Mouse (Mus musculus): ENCODE data around the gene 1190007I07Rik. TPM values are rescaled to one million over a fixed set of nuclear protein-coding genes. Genes with fewer than 3 reads are reported as not detected.
"Not testable (repeated sequence)": the region's sequence is repeated elsewhere in the genome, so short reads cannot be mapped to it uniquely, and the experiment has no call there.

1190007I07Rik gene
- polyA plus RNA-seq, 1 experiment from 2014 or later, result 44.9 TPM

- no peak overlapping the region for H3K4me3 ChIP-seq (ENCODE audit: control insufficient read depth in 1 of 2, insufficient read depth in 1 of 2, low read depth in 1 of 2, low read length in 2 of 2)
- H3K36me3 ChIP-seq (ENCODE audit: control insufficient read depth, insufficient read depth, low read length), result peaks cover 50% of the 10 kb centered on the region
- no peak overlapping the region for H3K4me2 ChIP-seq (ENCODE audit: low read length)
- no peak overlapping the region for H3K27ac ChIP-seq (replicated peaks in 1 of 2; ENCODE audit: control insufficient read depth in 1 of 2, insufficient read depth in 1 of 2, low read depth in 2 of 2, low read length in 2 of 2)
- no peaks in the 10 kb centered on the region for H3K9me3 ChIP-seq (ENCODE audit: control insufficient read depth, low read length)
- H3K4me1 ChIP-seq (ENCODE audit: control insufficient read depth in 2 of 2, insufficient read depth in 2 of 2, low read length in 2 of 2), result peaks cover 6 to 15% of the 10 kb centered on the region in 2 experiments
- H3K27me3 ChIP-seq (ENCODE audit: control insufficient read depth, insufficient read depth, low read length), result no peaks in the 10 kb centered on the region
- 96% methylated on average over 7 of the region's 7 CpGs for WGBS
- ATAC-seq (ENCODE audit: insufficient number of reproducible peaks, insufficient read depth, low FRiP score, low read depth), result no peak
- no peak overlapping the region for H3K9ac ChIP-seq (ENCODE audit: low read length)
Observed at GRCm38 (mm10) chr10:82634348-82634747, 11.3 kb upstream of the 1190007I07Rik start.

- ATAC-seq (ENCODE audit: insufficient number of reproducible peaks, insufficient read depth, low FRiP score, low read depth), result no peak
Observed at GRCm38 (mm10) chr10:82632496-82633280, 9.7 kb upstream of the 1190007I07Rik start.

GRCm38 (mm10) chr10:82631133-82631532, 8.1 kb upstream of the 1190007I07Rik start:
- peak overlapping the region in 1 of 2 experiments; percentile 88; a peak in 1 of 4 replicates for H3K4me3 ChIP-seq (ENCODE audit: control insufficient read depth in 1 of 2, insufficient read depth in 1 of 2, low read depth in 1 of 2, low read length in 2 of 2)
- H3K27me3 ChIP-seq (ENCODE audit: control insufficient read depth, insufficient read depth, low read length), result no peaks in the 10 kb centered on the region
- H3K27ac ChIP-seq (replicated peaks in 1 of 2; ENCODE audit: control insufficient read depth in 1 of 2, insufficient read depth in 1 of 2, low read depth in 2 of 2, low read length in 2 of 2), result no peak overlapping the region
- no peak for ATAC-seq (ENCODE audit: insufficient number of reproducible peaks, insufficient read depth, low FRiP score, low read depth)
- peaks cover 10 to 15% of the 10 kb centered on the region in 2 experiments for H3K4me1 ChIP-seq (ENCODE audit: control insufficient read depth in 2 of 2, insufficient read depth in 2 of 2, low read length in 2 of 2)
- H3K36me3 ChIP-seq (ENCODE audit: control insufficient read depth, insufficient read depth, low read length), result peaks cover 22% of the 10 kb centered on the region
- peak overlapping the region; percentile 87 for H3K4me2 ChIP-seq (ENCODE audit: low read length)
- H3K9me3 ChIP-seq (ENCODE audit: control insufficient read depth, low read length), result no peaks in the 10 kb centered on the region
- peak overlapping the region; percentile 91; the same call in 1 of the 2 replicates for H3K9ac ChIP-seq (ENCODE audit: low read length)
- 73% methylated on average over 7 of the region's 7 CpGs for WGBS

More at GRCm38 (mm10) chr10:82632496-82633280, 9.7 kb upstream of the 1190007I07Rik start:
- no peak overlapping the region for H3K9ac ChIP-seq (ENCODE audit: low read length)
- no peaks in the 10 kb centered on the region for H3K9me3 ChIP-seq (ENCODE audit: control insufficient read depth, low read length)
- 95% methylated on average over 12 of the region's 12 CpGs for WGBS
- H3K4me1 ChIP-seq (ENCODE audit: control insufficient read depth in 2 of 2, insufficient read depth in 2 of 2, low read length in 2 of 2), result peaks cover 10 to 15% of the 10 kb centered on the region in 2 experiments
- no peaks in the 10 kb centered on the region for H3K27me3 ChIP-seq (ENCODE audit: control insufficient read depth, insufficient read depth, low read length)
- no peak overlapping the region for H3K27ac ChIP-seq (replicated peaks in 1 of 2; ENCODE audit: control insufficient read depth in 1 of 2, insufficient read depth in 1 of 2, low read depth in 2 of 2, low read length in 2 of 2)
- H3K4me2 ChIP-seq (ENCODE audit: low read length), result no peak overlapping the region
- no peak overlapping the region for H3K4me3 ChIP-seq (ENCODE audit: control insufficient read depth in 1 of 2, insufficient read depth in 1 of 2, low read depth in 1 of 2, low read length in 2 of 2)
- H3K36me3 ChIP-seq (ENCODE audit: control insufficient read depth, insufficient read depth, low read length), result peaks cover 34% of the 10 kb centered on the region

- Histone ChIP-seq H3K4me2 (ENCODE audit: low read length) (peak overlapping the region; percentile 87), H3K27me3 (ENCODE audit: control insufficient read depth, insufficient read depth, low read length) (no peaks in the 10 kb centered on the region), H3K9ac (ENCODE audit: low read length) (peak overlapping the region; percentile 91), H3K36me3 (ENCODE audit: control insufficient read depth, insufficient read depth, low read length) (peaks cover 20% of the 10 kb centered on the region), H3K4me1 (ENCODE audit: control insufficient read depth in 2 of 2, insufficient read depth in 2 of 2, low read length in 2 of 2) (peaks cover 10 to 15% of the 10 kb centered on the region in 2 experiments), H3K27ac (replicated peaks in 1 of 2; ENCODE audit: control insufficient read depth in 1 of 2, insufficient read depth in 1 of 2, low read depth in 2 of 2, low read length in 2 of 2) (peak overlapping the region; percentile 8 to 92; a peak in 1 of 4 replicates), H3K4me3 (ENCODE audit: control insufficient read depth in 1 of 2, insufficient read depth in 1 of 2, low read depth in 1 of 2, low read length in 2 of 2) (peak overlapping the region; percentile 88 to 98), H3K9me3 (ENCODE audit: control insufficient read depth, low read length) (no peaks in the 10 kb centered on the region)
- 15% methylated on average over 7 of the region's 7 CpGs for WGBS
- no peak for ATAC-seq (ENCODE audit: insufficient number of reproducible peaks, insufficient read depth, low FRiP score, low read depth)
Observed at GRCm38 (mm10) chr10:82630497-82630896, 7.5 kb upstream of the 1190007I07Rik start.

GRCm38 (mm10) chr10:82629586-82630255, 6.7 kb upstream of the 1190007I07Rik start, which contains the start of gene Tdg:
Gene Tdg (plus strand): TSS chr10:82629828.
- Histone ChIP-seq H3K4me1 (ENCODE audit: control insufficient read depth in 2 of 2, insufficient read depth in 2 of 2, low read length in 2 of 2) (peaks cover 10 to 15% of the 10 kb centered on the region in 2 experiments), H3K36me3 (ENCODE audit: control insufficient read depth, insufficient read depth, low read length) (peaks cover 17% of the 10 kb centered on the region), H3K27ac (replicated peaks in 1 of 2; ENCODE audit: control insufficient read depth in 1 of 2, insufficient read depth in 1 of 2, low read depth in 2 of 2, low read length in 2 of 2) (peak within 1 kb of the TSS; percentile 82 to 92), H3K4me2 (ENCODE audit: low read length) (peak within 1 kb of the TSS; percentile 93), H3K4me3 (ENCODE audit: control insufficient read depth in 1 of 2, insufficient read depth in 1 of 2, low read depth in 1 of 2, low read length in 2 of 2) (peak within 1 kb of the TSS; percentile 88 to 98), H3K9ac (ENCODE audit: low read length) (peak within 1 kb of the TSS; percentile 91)
- ATAC-seq (ENCODE audit: insufficient number of reproducible peaks, insufficient read depth, low FRiP score, low read depth), result peak; percentile 95
- under 1% methylated on average over 61 of the region's 78 CpGs for WGBS
- H3K27me3 ChIP-seq (ENCODE audit: control insufficient read depth, insufficient read depth, low read length); H3K9me3 ChIP-seq (ENCODE audit: control insufficient read depth, low read length): not testable (repeated sequence)

GRCm38 (mm10) chr10:82629111-82629585, 6.1 kb upstream of the 1190007I07Rik start:
- peaks cover 17% of the 10 kb centered on the region for H3K36me3 ChIP-seq (ENCODE audit: control insufficient read depth, insufficient read depth, low read length)
- no peaks in the 10 kb centered on the region for H3K27me3 ChIP-seq (ENCODE audit: control insufficient read depth, insufficient read depth, low read length)
- H3K4me1 ChIP-seq (ENCODE audit: control insufficient read depth in 2 of 2, insufficient read depth in 2 of 2, low read length in 2 of 2), result peaks cover 10 to 15% of the 10 kb centered on the region in 2 experiments
- peak; percentile 32 for ATAC-seq (ENCODE audit: insufficient number of reproducible peaks, insufficient read depth, low FRiP score, low read depth)
- H3K4me3 ChIP-seq (ENCODE audit: control insufficient read depth in 1 of 2, insufficient read depth in 1 of 2, low read depth in 1 of 2, low read length in 2 of 2), result peak overlapping the region; percentile 88 to 98
- WGBS, result 5% methylated on average over 11 of the region's 11 CpGs
- H3K27ac ChIP-seq (replicated peaks in 1 of 2; ENCODE audit: control insufficient read depth in 1 of 2, insufficient read depth in 1 of 2, low read depth in 2 of 2, low read length in 2 of 2), result peak overlapping the region; percentile 75 to 92
- H3K4me2 ChIP-seq (ENCODE audit: low read length), result peak overlapping the region; percentile 93
- H3K9ac ChIP-seq (ENCODE audit: low read length), result peak overlapping the region; percentile 91
- no peaks in the 10 kb centered on the region for H3K9me3 ChIP-seq (ENCODE audit: control insufficient read depth, low read length)

- Histone ChIP-seq H3K4me2 (ENCODE audit: low read length) (peak overlapping the region; percentile 74), H3K9ac (ENCODE audit: low read length) (peak overlapping the region; percentile 87), H3K27ac (replicated peaks in 1 of 2; ENCODE audit: control insufficient read depth in 1 of 2, insufficient read depth in 1 of 2, low read depth in 2 of 2, low read length in 2 of 2) (peak overlapping the region; percentile 65 to 77), H3K4me3 (ENCODE audit: control insufficient read depth in 1 of 2, insufficient read depth in 1 of 2, low read depth in 1 of 2, low read length in 2 of 2) (peak overlapping the region; percentile 73 to 82)
- not testable (repeated sequence) for H3K9me3 ChIP-seq (ENCODE audit: control insufficient read depth, low read length); H3K4me1 ChIP-seq (ENCODE audit: control insufficient read depth in 2 of 2, insufficient read depth in 2 of 2, low read length in 2 of 2); ATAC-seq (ENCODE audit: insufficient number of reproducible peaks, insufficient read depth, low FRiP score, low read depth); H3K27me3 ChIP-seq (ENCODE audit: control insufficient read depth, insufficient read depth, low read length); H3K36me3 ChIP-seq (ENCODE audit: control insufficient read depth, insufficient read depth, low read length)
- 2% methylated on average over 2 of the region's 2 CpGs for WGBS
Observed at GRCm38 (mm10) chr10:82623553-82623932, 515 bp upstream of the 1190007I07Rik start.
